Mouse (Mus musculus): ENCODE results near the gene Cnst. TPM values are rescaled to one million over a fixed set of nuclear protein-coding genes. Genes with fewer than 3 reads are reported as not detected.

Gene Cnst
- polyA plus RNA-seq, 1 experiment from 2014 or later, result 18.2 TPM

DNA sequence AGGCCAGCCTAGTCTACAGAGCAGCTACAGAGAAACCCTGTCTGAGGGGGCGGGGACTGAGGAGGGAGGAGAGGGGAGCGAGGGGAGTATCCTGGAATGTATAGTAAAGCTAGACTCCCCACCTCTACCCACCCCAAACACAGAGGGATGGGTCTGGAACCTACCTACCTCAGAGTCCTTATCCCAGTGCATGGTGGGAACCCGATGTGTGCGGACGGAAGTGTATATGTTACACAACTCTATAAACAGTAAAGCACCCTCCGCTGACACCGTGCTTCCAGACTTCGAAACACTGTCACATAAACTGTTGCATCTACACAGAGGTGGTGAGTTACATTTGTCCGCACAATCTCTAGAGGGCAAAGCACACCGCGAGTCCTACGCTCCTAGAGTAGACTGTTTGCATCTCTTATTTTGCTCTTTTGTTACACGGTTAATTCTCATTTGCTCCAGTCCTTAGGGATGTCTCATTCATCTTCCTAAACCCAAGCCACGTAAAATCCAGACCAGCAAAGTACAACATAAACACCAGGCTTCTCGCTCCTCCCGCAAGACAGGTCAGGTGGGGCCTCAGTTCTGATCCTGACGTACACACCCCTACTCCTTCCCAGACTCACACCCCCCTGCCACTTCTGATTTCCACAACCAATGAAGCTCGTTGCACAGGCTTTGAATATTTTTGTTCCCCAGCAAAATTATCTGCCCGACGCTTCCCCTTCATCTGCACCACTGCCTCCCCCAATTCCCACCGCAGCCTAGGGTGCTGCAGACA lies 29.0 kb upstream of the Cnst start:
- no peaks in the 10 kb centered on the region for H3K36me3 ChIP-seq (ENCODE audit: insufficient read depth)
- peak overlapping the region; percentile 60 for H3K9ac ChIP-seq
- H3K4me3 ChIP-seq (ENCODE audit: low read depth, low read length), result peak overlapping the region; percentile 81
- TF ChIP-seq CTCF (IDR thresholded peaks at IDR 0.05; ENCODE audit: low read depth), result no peak
- H3K4me2 ChIP-seq, result peak overlapping the region; percentile 96
- H3K9me3 ChIP-seq (ENCODE audit: low read depth, low read length), result no peaks in the 10 kb centered on the region
- DNase-seq, result peak; percentile 42
- peaks cover 2% of the 10 kb centered on the region; the same call in 1 of the 2 replicates for H3K4me1 ChIP-seq (ENCODE audit: insufficient read depth)
- ATAC-seq (ENCODE audit: insufficient read depth), result peak; percentile 72
- under 1% methylated on average over 21 of the region's 21 CpGs for WGBS
- no peaks in the 10 kb centered on the region for H3K27me3 ChIP-seq (ENCODE audit: insufficient read depth, low read length)
- peak overlapping the region; percentile 58; the same call in 1 of the 2 replicates for H3K27ac ChIP-seq (ENCODE audit: low read depth)

DNA sequence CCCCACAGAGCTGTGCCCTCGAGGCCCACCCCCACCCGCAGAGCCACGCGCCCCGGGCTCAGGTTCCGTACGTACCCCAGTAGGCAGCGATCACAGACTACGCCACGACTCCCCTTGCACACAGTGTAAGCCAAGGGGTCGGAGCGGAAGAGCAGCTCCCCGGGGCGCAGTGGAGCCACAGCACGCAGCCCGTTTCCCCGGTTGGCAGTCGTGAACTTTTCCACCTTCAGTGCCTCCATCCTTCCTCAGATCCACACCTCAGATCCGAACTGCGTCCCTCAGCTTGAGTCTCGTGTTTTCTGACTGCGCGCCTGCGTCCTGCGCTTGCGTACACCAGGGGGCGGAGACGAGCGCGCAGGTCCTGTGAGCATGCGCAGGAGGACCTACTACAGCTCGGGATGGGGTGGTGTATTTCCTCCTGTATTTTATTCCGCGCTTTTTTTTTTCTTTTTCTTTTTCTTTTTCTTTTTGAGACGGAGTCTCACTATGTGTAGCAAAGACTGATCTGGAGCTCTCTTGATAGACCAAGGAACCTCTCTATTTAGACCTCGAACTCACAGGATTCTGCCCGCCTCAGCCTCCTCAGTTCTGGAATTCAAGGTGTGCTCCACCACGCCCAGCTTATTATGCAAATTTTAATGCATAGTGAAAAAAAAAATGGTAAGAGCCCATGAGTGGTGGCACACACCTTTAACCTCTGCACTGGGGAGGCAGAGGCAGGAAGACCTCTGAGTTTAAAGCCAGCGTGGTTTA lies 28.3 kb upstream of the Cnst start, which contains the start of gene Smyd3:
Gene Smyd3 (minus strand): TSS at position 329 of the 753 bp plus-strand sequence.
- H3K4me1 ChIP-seq (ENCODE audit: insufficient read depth), result peaks cover 2% of the 10 kb centered on the region; the same call in 1 of the 2 replicates
- peak; percentile 88 for ATAC-seq (ENCODE audit: insufficient read depth)
- peak within 1 kb of the TSS; percentile 60 for H3K9ac ChIP-seq
- no peaks in the 10 kb centered on the region for H3K9me3 ChIP-seq (ENCODE audit: low read depth, low read length)
- TF ChIP-seq CTCF (IDR thresholded peaks at IDR 0.05; ENCODE audit: low read depth), result peak; percentile 90
- H3K27ac ChIP-seq (ENCODE audit: low read depth), result peak within 1 kb of the TSS; percentile 58; the same call in 1 of the 2 replicates
- peak within 1 kb of the TSS; percentile 96 for H3K4me2 ChIP-seq
- peak within 1 kb of the TSS; percentile 81 for H3K4me3 ChIP-seq (ENCODE audit: low read depth, low read length)
- WGBS, result 6% methylated on average over 39 of the region's 39 CpGs
- peak; percentile 95 for DNase-seq
- no peaks in the 10 kb centered on the region for H3K36me3 ChIP-seq (ENCODE audit: insufficient read depth)
- H3K27me3 ChIP-seq (ENCODE audit: insufficient read depth, low read length), result no peaks in the 10 kb centered on the region

DNA sequence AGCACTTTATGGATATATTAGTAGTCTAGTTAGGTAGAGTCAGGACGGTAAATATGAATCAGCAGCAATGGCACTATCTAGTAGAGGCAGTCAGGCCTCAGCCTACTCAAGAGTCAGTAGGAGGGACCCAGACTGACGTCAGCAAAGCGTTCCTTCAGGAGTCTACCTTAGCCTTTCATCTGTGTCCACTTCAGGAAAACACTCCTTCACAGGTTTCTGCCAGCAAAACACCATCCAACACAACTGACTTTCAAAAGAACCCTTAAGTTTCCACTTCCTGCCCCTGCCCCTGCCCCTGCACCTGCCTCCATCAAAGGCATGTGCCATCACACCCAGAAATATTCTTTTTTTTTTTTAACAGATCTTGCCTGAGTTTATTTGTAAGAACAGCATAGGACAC lies 26.3 kb upstream of the Cnst start:
- Histone ChIP-seq H3K9me3 (ENCODE audit: low read depth, low read length) (no peaks in the 10 kb centered on the region), H3K9ac (no peak overlapping the region), H3K4me2 (no peak overlapping the region), H3K36me3 (ENCODE audit: insufficient read depth) (no peaks in the 10 kb centered on the region), H3K27me3 (ENCODE audit: insufficient read depth, low read length) (no peaks in the 10 kb centered on the region), H3K4me3 (ENCODE audit: low read depth, low read length) (no peak overlapping the region), H3K4me1 (ENCODE audit: insufficient read depth) (peaks cover 2% of the 10 kb centered on the region; the same call in 1 of the 2 replicates), H3K27ac (ENCODE audit: low read depth) (no peak overlapping the region)
- no peak for DNase-seq
- no peak for TF ChIP-seq CTCF (IDR thresholded peaks at IDR 0.05; ENCODE audit: low read depth)
- WGBS, result 66% methylated on average over 3 of the region's 3 CpGs
- ATAC-seq (ENCODE audit: insufficient read depth), result no peak

DNA sequence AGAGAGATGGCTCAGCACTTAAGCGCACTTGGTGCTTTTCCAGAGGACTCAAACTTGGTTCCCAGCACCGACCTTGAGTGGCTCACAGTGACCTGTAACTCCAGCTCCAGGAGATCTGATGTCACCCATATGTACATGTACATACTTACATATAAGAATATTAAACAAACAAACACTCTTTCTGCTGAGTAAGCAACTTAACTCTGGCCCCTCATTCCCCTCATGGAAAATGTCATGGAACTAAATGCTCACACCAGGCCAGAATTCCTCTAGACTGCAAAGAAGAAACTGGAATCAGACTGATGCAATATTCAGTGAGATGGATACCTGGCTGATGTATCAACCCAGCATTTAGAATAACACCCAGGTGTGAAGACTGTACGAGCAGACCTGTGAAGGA lies 7.1 kb upstream of the Cnst start:
- Histone ChIP-seq H3K36me3 (ENCODE audit: insufficient read depth) (peaks cover 44% of the 10 kb centered on the region; the same call in 1 of the 2 replicates), H3K4me3 (ENCODE audit: low read depth, low read length) (no peak overlapping the region), H3K27ac (ENCODE audit: low read depth) (no peak overlapping the region), H3K4me2 (no peak overlapping the region), H3K9ac (no peak overlapping the region), H3K4me1 (ENCODE audit: insufficient read depth) (no peaks in the 10 kb centered on the region), H3K27me3 (ENCODE audit: insufficient read depth, low read length) (no peaks in the 10 kb centered on the region), H3K9me3 (ENCODE audit: low read depth, low read length) (no peaks in the 10 kb centered on the region)
- WGBS, result 85% methylated on average over 3 of the region's 3 CpGs
- no peak for DNase-seq
- ATAC-seq (ENCODE audit: insufficient read depth), result no peak
- no peak for TF ChIP-seq CTCF (IDR thresholded peaks at IDR 0.05; ENCODE audit: low read depth)

DNA sequence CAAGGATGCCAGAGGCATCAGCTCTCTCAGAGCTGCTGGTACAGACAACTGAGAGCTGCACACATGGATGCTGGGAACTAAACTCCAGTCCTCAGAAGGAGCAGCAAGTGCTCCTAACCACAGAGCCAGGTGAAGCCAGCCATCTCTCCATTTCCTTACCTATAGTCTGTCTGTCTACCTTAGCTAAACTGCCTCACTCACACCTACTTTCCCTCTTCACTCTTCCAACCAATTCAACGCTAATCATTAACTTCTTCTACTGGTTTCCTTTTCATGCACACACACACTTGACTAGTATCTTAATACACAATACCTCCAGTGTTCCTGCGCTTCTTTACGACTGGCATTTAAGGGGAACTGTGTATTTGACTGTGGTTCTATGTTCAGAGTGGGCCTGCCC lies 6.3 kb upstream of the Cnst start:
- H3K9ac ChIP-seq, result no peak overlapping the region
- 0 out of 2 replicates have a peak, but pooled peaks cover 2% of the 10 kb centered on the region for H3K4me1 ChIP-seq (ENCODE audit: insufficient read depth)
- no peak for TF ChIP-seq CTCF (IDR thresholded peaks at IDR 0.05; ENCODE audit: low read depth)
- H3K27me3 ChIP-seq (ENCODE audit: insufficient read depth, low read length), result no peaks in the 10 kb centered on the region
- H3K9me3 ChIP-seq (ENCODE audit: low read depth, low read length), result no peaks in the 10 kb centered on the region
- WGBS, result 74% methylated on average over 3 of the region's 3 CpGs
- ATAC-seq (ENCODE audit: insufficient read depth) (peak; percentile 73; the same call in 1 of the 2 replicates), DNase-seq (peak; percentile 34)
- H3K27ac ChIP-seq (ENCODE audit: low read depth), result no peak overlapping the region
- H3K36me3 ChIP-seq (ENCODE audit: insufficient read depth), result peaks cover 44% of the 10 kb centered on the region; the same call in 1 of the 2 replicates
- no peak overlapping the region for H3K4me2 ChIP-seq
- no peak overlapping the region for H3K4me3 ChIP-seq (ENCODE audit: low read depth, low read length)

DNA sequence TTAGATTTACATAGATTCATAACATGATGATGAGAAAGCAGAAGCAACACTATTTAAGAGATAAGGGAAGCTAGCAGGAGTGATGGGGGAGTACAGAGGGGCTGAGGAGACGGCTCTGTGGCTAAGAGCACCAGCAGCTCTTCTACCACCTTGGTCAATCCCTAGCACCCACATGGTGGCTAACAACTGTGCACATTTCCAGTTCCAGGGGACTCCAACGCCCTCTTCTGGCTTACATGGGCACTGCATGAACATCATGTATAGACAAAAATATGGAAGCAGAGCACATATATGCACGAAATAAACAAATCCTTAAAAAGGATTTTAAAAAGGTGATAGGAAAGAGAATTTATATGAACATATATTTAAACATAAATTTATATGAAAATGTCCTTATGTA lies 4.7 kb upstream of the Cnst start:
- ATAC-seq (ENCODE audit: insufficient read depth) (no peak), DNase-seq (peak; percentile 17)
- Histone ChIP-seq H3K9me3 (ENCODE audit: low read depth, low read length) (no peaks in the 10 kb centered on the region), H3K4me3 (ENCODE audit: low read depth, low read length) (no peak overlapping the region), H3K27ac (ENCODE audit: low read depth) (no peak overlapping the region), H3K27me3 (ENCODE audit: insufficient read depth, low read length) (no peaks in the 10 kb centered on the region), H3K4me1 (ENCODE audit: insufficient read depth) (0 out of 2 replicates have a peak, but pooled peaks cover 6% of the 10 kb centered on the region), H3K9ac (no peak overlapping the region), H3K4me2 (no peak overlapping the region), H3K36me3 (ENCODE audit: insufficient read depth) (peaks cover 34% of the 10 kb centered on the region; the same call in 1 of the 2 replicates)
- TF ChIP-seq CTCF (IDR thresholded peaks at IDR 0.05; ENCODE audit: low read depth), result peak; percentile 41
- 53% methylated on average over 3 of the region's 3 CpGs for WGBS

DNA sequence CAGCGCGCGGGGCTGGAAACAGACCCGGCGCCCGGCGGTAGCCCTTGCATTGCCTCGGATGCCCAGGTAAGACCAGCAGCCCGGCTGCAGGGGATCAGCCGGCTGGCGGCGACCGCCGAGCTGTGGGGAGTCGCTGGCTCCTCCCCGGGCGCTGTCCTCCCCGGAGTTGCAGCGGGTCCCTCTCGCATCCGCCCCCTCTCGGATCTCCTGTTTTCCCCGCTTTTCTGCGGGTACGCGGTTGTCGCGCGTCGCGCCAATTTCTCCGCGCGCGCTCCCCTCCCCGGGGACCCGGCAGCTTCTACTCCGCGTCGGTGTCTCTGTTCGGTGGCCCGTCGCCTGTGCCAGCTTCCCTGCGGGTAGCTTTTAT lies 364 bp downstream of the Cnst start:
- H3K4me2 ChIP-seq, result peak overlapping the region; percentile 59
- H3K9me3 ChIP-seq (ENCODE audit: low read depth, low read length), result no peaks in the 10 kb centered on the region
- DNase-seq, result peak; percentile 80
- H3K27me3 ChIP-seq (ENCODE audit: insufficient read depth, low read length), result no peaks in the 10 kb centered on the region
- peaks cover 8% of the 10 kb centered on the region; the same call in 1 of the 2 replicates for H3K36me3 ChIP-seq (ENCODE audit: insufficient read depth)
- TF ChIP-seq CTCF (IDR thresholded peaks at IDR 0.05; ENCODE audit: low read depth), result 0 out of 2 replicates have a peak, but pooled peaks have one; percentile 8
- ATAC-seq (ENCODE audit: insufficient read depth), result peak; percentile 88
- H3K27ac ChIP-seq (ENCODE audit: low read depth), result peak overlapping the region; percentile 89
- 0 out of 2 replicates have a peak, but pooled peaks cover 6% of the 10 kb centered on the region for H3K4me1 ChIP-seq (ENCODE audit: insufficient read depth)
- peak overlapping the region; percentile 69 for H3K4me3 ChIP-seq (ENCODE audit: low read depth, low read length)
- H3K9ac ChIP-seq, result peak overlapping the region; percentile 71
- WGBS, result under 1% methylated on average over 34 of the region's 44 CpGs

Data from lung, embryonic 14.5 days (tissue).